In genomic region chr3:11639329-11639728, GRCm38 (mm10) we compare ENCODE assay signal across 15 mouse cellular contexts.
"Had no signal": no experiment of that assay in that cellular context is flagged by ENCODE, and none has a peak within 500 bp of the region (broad histone marks: within the 10 kb centered on the region; RNA-seq: fewer than 3 reads in every experiment).

No protein-coding gene starts in this region.

- H3K4me3 ChIP-seq: neural tube, embryonic 15.5 days; stomach, embryonic 15.5 days had no signal

- H3K27me3 ChIP-seq: neural tube, embryonic 15.5 days; stomach, embryonic 15.5 days had no signal

- H3K4me1 ChIP-seq: neural tube, embryonic 15.5 days; stomach, embryonic 15.5 days had no signal

- DNase-seq: retina, postnatal 1 day; right cerebral cortex, adult 18-20 months; right cerebral cortex, postnatal 14 days; right cerebral cortex, postnatal 25 days; right cerebral cortex, postnatal 4 days; spleen, adult 18-20 months; thymus, adult 18-20 months; thymus, adult 2 months; thymus, postnatal 14 days; thymus, postnatal 25 days; thymus, postnatal 36 days; thymus, postnatal 4 days had no signal

- H3K27ac ChIP-seq: neural tube, embryonic 15.5 days; stomach, embryonic 15.5 days; stomach, postnatal 0 days had no signal

- H3K9me3 ChIP-seq: neural tube, embryonic 15.5 days; stomach, embryonic 15.5 days had no signal

- H3K36me3 ChIP-seq: neural tube, embryonic 15.5 days; stomach, embryonic 15.5 days had no signal

- H3K4me2 ChIP-seq: neural tube, embryonic 15.5 days; stomach, embryonic 15.5 days had no signal

- H3K9ac ChIP-seq: neural tube, embryonic 15.5 days; stomach, embryonic 15.5 days had no signal
